Mouse (Mus musculus): ENCODE results near the gene Klhl40.

DNA sequence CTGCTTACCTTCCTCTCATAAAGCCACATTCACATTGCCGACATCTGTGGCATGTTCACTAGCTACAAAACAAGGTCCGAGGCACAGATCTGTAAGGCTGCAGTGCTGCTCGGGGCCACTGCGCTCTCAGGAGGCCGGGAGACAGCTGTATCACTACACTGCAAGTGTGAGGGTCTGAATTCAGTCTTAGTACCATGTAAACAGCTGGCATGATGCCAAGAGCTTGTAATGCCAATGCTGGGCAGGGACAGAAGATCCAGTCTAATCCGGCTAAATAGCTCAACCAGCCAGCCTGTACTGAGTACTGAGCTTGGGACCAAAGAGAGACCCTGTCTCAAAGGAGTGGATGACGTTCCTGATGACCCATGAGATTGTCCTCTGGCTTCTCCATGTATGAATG, 46.6 kb downstream of the Klhl40 start:
- no peak for TF ChIP-seq POLR2A (IDR thresholded peaks at IDR 0.05; ENCODE audit: low read depth, low read length)
- no peak for TF ChIP-seq CTCF (IDR thresholded peaks at IDR 0.05; ENCODE audit: borderline replicate concordance, insufficient read depth, low read length)
